Mouse (Mus musculus) skeletal muscle tissue, postnatal 0 days (tissue): ENCODE results near the gene Slx4ip. TPM values are rescaled to one million over a fixed set of nuclear protein-coding genes. Genes with fewer than 3 reads are reported as not detected.

ENCODE experiments used
- polyA plus RNA-seq: library from polyadenylated mRNA; unstranded; fragments of >200 nt; fragmentation: Nextera tagmentation; extraction: Ambion mirVana; gene quantifications from 2 replicates; pipeline ENCODE4 v1.2.1, GENCODE M21; 2015

Gene Slx4ip
- polyA plus RNA-seq = 1.8 TPM in 2 replicates

GRCm38 (mm10) chr2:136891068-136891950, at the start of gene Slx4ip, which contains the start of the genes AL731706.1 and Mkks:
Gene Slx4ip (plus strand): TSS chr2:136891218.
Gene AL731706.1 (minus strand): TSS chr2:136891389.
Gene Mkks (minus strand): TSS chr2:136891389.

GRCm38 (mm10) chr2:136885579-136885978, 5.4 kb upstream of the Slx4ip start, which contains the start of gene AL731706.2:
Gene AL731706.2 (minus strand): TSS chr2:136885679.

DNA sequence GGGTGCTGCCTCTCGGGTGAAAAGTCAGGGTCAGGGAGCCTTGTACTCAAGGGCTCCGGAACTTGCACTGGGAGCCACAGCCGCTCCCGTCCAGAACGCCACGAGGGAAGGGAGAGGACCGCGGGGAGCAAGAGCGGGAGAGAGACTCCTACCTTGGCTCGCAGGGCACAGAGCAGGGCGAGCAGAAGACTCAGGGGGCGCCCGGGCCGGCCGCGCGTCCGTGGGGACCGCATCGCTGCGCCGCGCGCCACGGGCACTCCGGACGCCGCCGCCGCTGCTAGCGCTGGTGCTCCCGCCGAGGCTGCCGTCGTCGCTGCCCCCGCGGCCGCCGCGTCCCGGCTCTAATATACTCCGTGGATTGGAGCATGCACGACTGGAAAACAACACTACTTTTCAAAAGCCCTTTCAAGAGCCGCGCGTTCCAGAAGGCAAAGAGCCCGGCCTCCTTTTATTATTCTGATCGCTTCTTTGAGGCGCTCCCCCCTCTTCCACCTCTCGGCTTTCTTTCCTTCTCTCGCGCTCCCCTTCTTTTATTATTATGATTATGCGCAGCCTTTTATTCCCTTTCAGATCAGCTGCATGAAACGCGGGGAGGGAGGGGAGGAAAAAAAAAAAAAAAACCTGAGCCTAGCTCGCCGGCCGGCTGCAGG, 225.1 kb downstream of the Slx4ip start, which contains the start of gene Jag1:
Gene Jag1, minus strand, starts transcription at position 620 of the 650 bp plus-strand sequence.

Other genes with a start within 250 kb of the Slx4ip start
- 0.12 and 0.18 TPM in 2 replicates for gene Snap25, start 177.8 kb upstream of the Slx4ip start, polyA plus RNA-seq
- 28.0 and 36.4 TPM in 2 replicates for gene AL731706.2, start 5.5 kb upstream of the Slx4ip start, polyA plus RNA-seq
- 44.6 and 45.8 TPM in 2 replicates for gene AL731706.1, start 171 bp downstream of the Slx4ip start, polyA plus RNA-seq
- gene Mkks, start 171 bp downstream of the Slx4ip start, polyA plus RNA-seq = 9.0 and 18.2 TPM in 2 replicates
- 7.8 and 8.2 TPM in 2 replicates for gene Jag1, start 225.4 kb downstream of the Slx4ip start, polyA plus RNA-seq